Mouse (Mus musculus): Measurements from ENCODE around the gene Galnt2. TPM values are rescaled to one million over a fixed set of nuclear protein-coding genes. Genes with fewer than 3 reads are reported as not detected.

Galnt2 gene
- total and polyA plus RNA-seq, 2 experiments from 2014 or later: 30.3 to 35.4 TPM

DNA sequence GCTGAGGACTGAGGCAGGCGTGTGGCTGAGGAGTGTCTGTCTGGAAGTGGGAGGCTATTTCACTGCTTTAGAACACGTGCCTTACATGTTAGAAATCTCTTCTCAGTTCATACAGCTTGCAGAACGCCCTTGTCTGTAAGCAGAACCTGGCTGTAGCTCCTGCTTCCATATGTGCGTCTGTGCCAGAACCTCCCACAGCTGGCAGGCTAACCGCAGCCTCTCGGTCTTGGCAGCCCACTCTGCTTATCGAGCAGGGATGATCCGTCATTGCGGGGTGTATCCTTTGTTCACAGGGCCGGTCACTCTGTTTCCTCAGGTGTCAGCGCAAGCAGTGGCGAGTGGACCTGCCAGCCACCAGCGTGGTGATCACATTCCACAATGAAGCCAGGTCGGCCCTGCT lies 92.2 kb downstream of the Galnt2 start:
- TF ChIP-seq CTCF (IDR thresholded peaks at IDR 0.05; ENCODE audit: low read depth) (no peak), EP300 (IDR thresholded peaks at IDR 0.05; ENCODE audit: low read depth) (no peak)
- Histone ChIP-seq H3K4me2 (ENCODE audit: low read depth, low read length) (no peak overlapping the region), H3K9me3 (replicated peaks; ENCODE audit: control insufficient read depth, low read length) (no peaks in the 10 kb centered on the region), H3K27ac (ENCODE audit: low read depth) (no peak overlapping the region), H3K27me3 (ENCODE audit: control insufficient read depth, insufficient read depth, low read length) (no peaks in the 10 kb centered on the region), H3K4me1 (ENCODE audit: control insufficient read depth, insufficient read depth) (peaks cover 8% of the 10 kb centered on the region), H3K9ac (replicated peaks; ENCODE audit: low read depth, low read length) (no peak overlapping the region), H3K4me3 (ENCODE audit: low read depth, low read length) (no peak overlapping the region), H3K36me3 (replicated peaks; ENCODE audit: control insufficient read depth, insufficient read depth, low read length) (peaks cover 52% of the 10 kb centered on the region)
- DNase-seq (ENCODE audit: low spot score): no peak
- WGBS: 90% methylated on average over 14 of the region's 14 CpGs
- no peak for ATAC-seq (ENCODE audit: insufficient read depth, low read depth)

DNA sequence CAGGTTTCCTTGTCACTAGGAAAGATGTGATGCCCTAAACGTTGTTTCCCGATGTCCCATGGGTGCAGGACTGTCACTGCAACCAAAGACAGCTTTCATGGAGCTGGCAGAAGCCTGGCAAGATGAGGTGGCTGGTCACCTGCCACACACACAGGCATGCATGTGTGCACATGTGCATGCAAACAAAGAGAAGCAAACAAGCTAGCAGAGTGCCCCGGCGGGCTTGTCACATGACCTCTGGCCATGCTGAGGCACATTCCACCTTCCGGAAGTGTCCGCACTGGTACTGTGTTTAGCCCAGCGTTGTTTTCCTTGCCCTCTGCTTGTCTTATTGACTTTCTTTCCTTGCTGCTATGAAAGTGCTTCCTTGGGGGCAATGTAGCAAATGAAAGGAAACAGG lies 97.1 kb downstream of the Galnt2 start:
- Histone ChIP-seq H3K27ac (ENCODE audit: low read depth) (no peak overlapping the region), H3K4me1 (ENCODE audit: control insufficient read depth, insufficient read depth) (0 out of 2 replicates have a peak, but pooled peaks cover 3% of the 10 kb centered on the region), H3K4me3 (ENCODE audit: low read depth, low read length) (no peak overlapping the region), H3K27me3 (ENCODE audit: control insufficient read depth, insufficient read depth, low read length) (no peaks in the 10 kb centered on the region), H3K36me3 (replicated peaks; ENCODE audit: control insufficient read depth, insufficient read depth, low read length) (peaks cover 79% of the 10 kb centered on the region), H3K9me3 (replicated peaks; ENCODE audit: control insufficient read depth, low read length) (no peaks in the 10 kb centered on the region), H3K9ac (replicated peaks; ENCODE audit: low read depth, low read length) (no peak overlapping the region), H3K4me2 (ENCODE audit: low read depth, low read length) (no peak overlapping the region)
- ATAC-seq (ENCODE audit: insufficient read depth, low read depth) (no peak), DNase-seq (ENCODE audit: low spot score) (no peak)
- 80% methylated on average over 7 of the region's 7 CpGs for WGBS
- no peak for TF ChIP-seq CTCF (IDR thresholded peaks at IDR 0.05; ENCODE audit: low read depth)
- TF ChIP-seq EP300 (IDR thresholded peaks at IDR 0.05; ENCODE audit: low read depth): no peak

DNA sequence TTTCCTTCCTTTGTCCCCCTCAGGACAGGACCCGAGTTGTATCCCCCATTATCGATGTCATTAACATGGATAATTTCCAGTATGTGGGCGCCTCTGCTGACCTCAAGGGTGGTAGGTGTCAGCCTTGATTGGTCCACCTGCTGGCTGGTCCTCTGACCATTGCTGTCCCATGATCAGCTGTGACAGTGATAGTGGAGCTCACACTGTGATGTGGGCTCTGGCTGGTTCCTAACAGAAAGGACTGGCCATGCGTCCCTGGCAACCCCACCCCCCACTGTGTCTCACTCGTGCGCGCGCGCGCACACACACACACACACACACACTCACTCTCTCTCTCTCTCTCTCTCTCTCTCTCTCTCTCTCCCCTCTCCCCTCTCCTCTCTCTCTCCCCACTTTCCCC lies 98.5 kb downstream of the Galnt2 start:
- Histone ChIP-seq H3K9ac (replicated peaks; ENCODE audit: low read depth, low read length) (no peak overlapping the region), H3K4me2 (ENCODE audit: low read depth, low read length) (no peak overlapping the region), H3K27ac (ENCODE audit: low read depth) (no peak overlapping the region), H3K27me3 (ENCODE audit: control insufficient read depth, insufficient read depth, low read length) (no peaks in the 10 kb centered on the region), H3K36me3 (replicated peaks; ENCODE audit: control insufficient read depth, insufficient read depth, low read length) (peaks cover 80% of the 10 kb centered on the region), H3K9me3 (replicated peaks; ENCODE audit: control insufficient read depth, low read length) (no peaks in the 10 kb centered on the region), H3K4me3 (ENCODE audit: low read depth, low read length) (no peak overlapping the region), H3K4me1 (ENCODE audit: control insufficient read depth, insufficient read depth) (0 out of 2 replicates have a peak, but pooled peaks cover 3% of the 10 kb centered on the region)
- TF ChIP-seq CTCF (IDR thresholded peaks at IDR 0.05; ENCODE audit: low read depth) (no peak), EP300 (IDR thresholded peaks at IDR 0.05; ENCODE audit: low read depth) (no peak)
- WGBS: 80% methylated on average over 10 of the region's 10 CpGs
- ATAC-seq (ENCODE audit: insufficient read depth, low read depth) (no peak), DNase-seq (ENCODE audit: low spot score) (no peak)

DNA sequence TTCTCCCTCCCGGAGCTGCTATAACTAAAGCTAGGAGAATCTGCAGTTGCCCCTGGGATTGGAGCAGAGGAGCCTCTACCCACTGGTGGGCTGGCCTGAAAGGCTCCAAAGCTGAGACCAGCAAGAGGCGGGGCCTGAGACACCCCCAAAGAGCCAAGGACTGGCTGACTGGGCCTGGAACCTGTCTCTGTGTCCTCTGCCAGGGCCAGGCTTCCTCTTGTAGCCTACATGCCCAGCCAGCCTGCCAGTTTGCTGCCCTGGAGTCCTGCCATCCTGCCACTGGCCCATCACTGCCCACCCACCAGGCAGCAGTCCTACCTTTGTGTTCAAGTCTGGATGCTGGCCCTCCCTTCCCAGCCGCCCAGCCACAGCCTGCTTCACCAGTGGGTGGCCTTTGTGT lies 99.2 kb downstream of the Galnt2 start:
- ATAC-seq (ENCODE audit: insufficient read depth, low read depth): no peak
- DNase-seq (ENCODE audit: low spot score): no peak
- 95% methylated on average over 2 of the region's 3 CpGs for WGBS
- H3K27me3 ChIP-seq (ENCODE audit: control insufficient read depth, insufficient read depth, low read length): no peaks in the 10 kb centered on the region
- H3K4me3 ChIP-seq (ENCODE audit: low read depth, low read length): no peak overlapping the region
- H3K27ac ChIP-seq (ENCODE audit: low read depth): no peak overlapping the region
- no peak overlapping the region for H3K4me2 ChIP-seq (ENCODE audit: low read depth, low read length)
- TF ChIP-seq CTCF (IDR thresholded peaks at IDR 0.05; ENCODE audit: low read depth): no peak
- TF ChIP-seq EP300 (IDR thresholded peaks at IDR 0.05; ENCODE audit: low read depth): no peak
- no peak overlapping the region for H3K9ac ChIP-seq (replicated peaks; ENCODE audit: low read depth, low read length)
- H3K4me1 ChIP-seq (ENCODE audit: control insufficient read depth, insufficient read depth): 0 out of 2 replicates have a peak, but pooled peaks cover 3% of the 10 kb centered on the region
- no peaks in the 10 kb centered on the region for H3K9me3 ChIP-seq (replicated peaks; ENCODE audit: control insufficient read depth, low read length)
- H3K36me3 ChIP-seq (replicated peaks; ENCODE audit: control insufficient read depth, insufficient read depth, low read length): peaks cover 80% of the 10 kb centered on the region

DNA sequence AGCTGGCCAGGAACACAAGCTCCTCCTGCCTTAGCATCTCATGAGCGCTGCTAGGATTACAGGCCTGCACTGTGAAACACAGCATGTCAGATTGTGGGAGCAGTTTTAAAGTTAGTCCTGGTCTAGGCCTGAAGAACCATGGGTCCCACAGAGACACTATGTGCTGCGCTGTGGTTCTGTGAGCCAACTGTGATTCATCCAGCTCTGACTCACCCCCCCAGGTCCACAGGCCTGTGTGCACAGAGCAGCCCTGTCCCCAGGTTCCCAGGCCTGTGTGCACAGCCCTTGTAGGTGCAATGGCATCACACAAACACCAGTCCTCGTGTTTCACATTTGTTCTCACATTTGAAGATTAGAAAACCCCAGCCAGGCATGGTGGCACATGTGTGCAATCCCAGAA lies 99.9 kb downstream of the Galnt2 start:
- DNase-seq (ENCODE audit: low spot score) (no peak), ATAC-seq (ENCODE audit: insufficient read depth, low read depth) (no peak)
- Histone ChIP-seq H3K9ac (replicated peaks; ENCODE audit: low read depth, low read length) (no peak overlapping the region), H3K4me1 (ENCODE audit: control insufficient read depth, insufficient read depth) (0 out of 2 replicates have a peak, but pooled peaks cover 3% of the 10 kb centered on the region), H3K36me3 (replicated peaks; ENCODE audit: control insufficient read depth, insufficient read depth, low read length) (peaks cover 80% of the 10 kb centered on the region), H3K4me2 (ENCODE audit: low read depth, low read length) (no peak overlapping the region), H3K27me3 (ENCODE audit: control insufficient read depth, insufficient read depth, low read length) (no peaks in the 10 kb centered on the region), H3K27ac (ENCODE audit: low read depth) (no peak overlapping the region), H3K4me3 (ENCODE audit: low read depth, low read length) (no peak overlapping the region), H3K9me3 (replicated peaks; ENCODE audit: control insufficient read depth, low read length) (no peaks in the 10 kb centered on the region)
- WGBS: 89% methylated on average over 3 of the region's 3 CpGs
- TF ChIP-seq EP300 (IDR thresholded peaks at IDR 0.05; ENCODE audit: low read depth) (no peak), CTCF (IDR thresholded peaks at IDR 0.05; ENCODE audit: low read depth) (no peak)

DNA sequence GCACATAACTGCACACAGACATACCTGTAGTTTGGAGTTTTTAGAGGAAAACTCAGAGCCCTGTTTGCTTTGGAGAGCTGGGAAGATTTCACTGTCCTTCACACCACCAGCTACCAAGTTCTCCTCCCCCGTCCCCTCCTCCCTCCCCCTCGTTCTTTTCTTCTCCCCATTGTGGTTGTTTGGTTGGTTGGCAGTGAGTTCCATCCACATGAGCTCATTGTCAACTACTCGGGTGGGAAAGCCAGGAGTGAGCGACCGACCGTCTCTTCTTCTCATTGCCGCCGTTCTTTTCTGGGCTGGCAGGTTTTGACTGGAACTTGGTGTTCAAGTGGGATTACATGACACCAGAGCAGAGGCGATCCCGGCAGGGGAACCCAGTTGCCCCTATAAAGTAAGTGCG lies 100.5 kb downstream of the Galnt2 start:
- WGBS: 59% methylated on average over 11 of the region's 11 CpGs
- peaks cover 80% of the 10 kb centered on the region for H3K36me3 ChIP-seq (replicated peaks; ENCODE audit: control insufficient read depth, insufficient read depth, low read length)
- TF ChIP-seq CTCF (IDR thresholded peaks at IDR 0.05; ENCODE audit: low read depth): no peak
- no peak for TF ChIP-seq EP300 (IDR thresholded peaks at IDR 0.05; ENCODE audit: low read depth)
- no peaks in the 10 kb centered on the region for H3K9me3 ChIP-seq (replicated peaks; ENCODE audit: control insufficient read depth, low read length)
- H3K9ac ChIP-seq (replicated peaks; ENCODE audit: low read depth, low read length): no peak overlapping the region
- DNase-seq (ENCODE audit: low spot score): no peak
- no peaks in the 10 kb centered on the region for H3K27me3 ChIP-seq (ENCODE audit: control insufficient read depth, insufficient read depth, low read length)
- H3K27ac ChIP-seq (ENCODE audit: low read depth): no peak overlapping the region
- ATAC-seq (ENCODE audit: insufficient read depth, low read depth): no peak
- no peak overlapping the region for H3K4me2 ChIP-seq (ENCODE audit: low read depth, low read length)
- no peak overlapping the region for H3K4me3 ChIP-seq (ENCODE audit: low read depth, low read length)
- H3K4me1 ChIP-seq (ENCODE audit: control insufficient read depth, insufficient read depth): 0 out of 2 replicates have a peak, but pooled peaks cover 3% of the 10 kb centered on the region

All from heart, postnatal 0 days (tissue).